Mouse (Mus musculus) thymus, postnatal 25 days (tissue): ENCODE results near the gene Gata2.

ENCODE experiments used
- DNase-seq: peaks from one replicate; pipeline ENCODE4 v3.0.0; 2022

The Gata2 gene

GRCm38 (mm10) chr6:88210182-88210581, 16.5 kb downstream of the Gata2 start:
- no peak for DNase-seq

GRCm38 (mm10) chr6:88215797-88216196, 22.1 kb downstream of the Gata2 start:
- DNase-seq: no peak

- DNase-seq: no peak
These were observed 22.5 kb downstream of the Gata2 start for GRCm38 (mm10) chr6:88216199-88216598.

GRCm38 (mm10) chr6:88219094-88219493, 25.4 kb downstream of the Gata2 start:
- DNase-seq: no peak

- no peak for DNase-seq
These were observed 28.3 kb downstream of the Gata2 start, which contains the start of gene Dnajb8 for GRCm38 (mm10) chr6:88221968-88222367. Dnajb8 (plus strand) TSS chr6:88222268.

- no peak for DNase-seq
These were observed 32.9 kb downstream of the Gata2 start for GRCm38 (mm10) chr6:88226570-88226994.

GRCm38 (mm10) chr6:88227537-88227936, 33.8 kb downstream of the Gata2 start:
- DNase-seq: no peak

GRCm38 (mm10) chr6:88229221-88229620, 35.5 kb downstream of the Gata2 start:
- no peak for DNase-seq

GRCm38 (mm10) chr6:88231821-88232220, 38.1 kb downstream of the Gata2 start:
- no peak for DNase-seq

GRCm38 (mm10) chr6:88232221-88232620, 38.5 kb downstream of the Gata2 start:
- no peak for DNase-seq

GRCm38 (mm10) chr6:88233996-88234395, 40.3 kb downstream of the Gata2 start:
- no peak for DNase-seq

- no peak for DNase-seq
These were observed 41.8 kb downstream of the Gata2 start for GRCm38 (mm10) chr6:88235461-88235860.

- DNase-seq: no peak
These were observed 42.3 kb downstream of the Gata2 start for GRCm38 (mm10) chr6:88235983-88236382.

GRCm38 (mm10) chr6:88236513-88236912, 42.8 kb downstream of the Gata2 start:
- DNase-seq: no peak

- DNase-seq: peak; percentile 36
These were observed 48.9 kb downstream of the Gata2 start for GRCm38 (mm10) chr6:88242604-88243003.

GRCm38 (mm10) chr6:88249231-88249630, 55.5 kb downstream of the Gata2 start:
- DNase-seq: no peak

- no peak for DNase-seq
These were observed 57.7 kb downstream of the Gata2 start for GRCm38 (mm10) chr6:88251396-88251795.

GRCm38 (mm10) chr6:88251798-88252478, 58.2 kb downstream of the Gata2 start:
- DNase-seq: no peak

- no peak for DNase-seq
These were observed 60.4 kb downstream of the Gata2 start for GRCm38 (mm10) chr6:88254082-88254481.

GRCm38 (mm10) chr6:88255435-88255834, 61.7 kb downstream of the Gata2 start:
- DNase-seq: no peak
